Mouse (Mus musculus) MEL (cell line): Measurements from ENCODE around the gene Adam19. TPM values are rescaled to one million over a fixed set of nuclear protein-coding genes. Genes with fewer than 3 reads are reported as not detected.

Experiments used
- DNase-seq: peaks from one replicate; pipeline ENCODE4 v3.0.0; 2011; ENCODE audit warnings: low read depth, low spot score
- H3K27ac ChIP-seq: 2 replicates; pipeline ENCODE4 v1.5.1; 2012; ENCODE audit warnings: low read depth, mild to moderate bottlenecking, control low read depth, low read length, moderate library complexity; ENCODE audit not compliant: control insufficient read depth
- H3K27me3 ChIP-seq, 2 experiments: fragments of 150-350 bp in 1 of 2; sonication (generic) in 1 of 2; 2 replicates each; pipeline ENCODE4 v1.6.1; 2012; ENCODE audit warnings: low read length in 2 of 2, mild to moderate bottlenecking in 2 of 2, improper control_type of control experiment in 1 of 2, moderate library complexity in 1 of 2; ENCODE audit not compliant: insufficient read depth in 2 of 2, control insufficient read depth in 1 of 2
- H3K36me3 ChIP-seq, 2 experiments: 2 replicates each; pipeline ENCODE4 v1.6.1; 2012 to 2014; ENCODE audit warnings: low read length in 2 of 2, improper control_type of control experiment in 1 of 2, inconsistent platforms in 1 of 2, mild to moderate bottlenecking in 1 of 2; ENCODE audit not compliant: insufficient read depth in 2 of 2, control insufficient read depth in 1 of 2
- H3K4me1 ChIP-seq, 2 experiments: fragments of 150-350 bp in 1 of 2; sonication (generic) in 1 of 2; 2 replicates each; pipeline ENCODE4 v1.6.1; 2012; ENCODE audit warnings: low read length in 2 of 2, improper control_type of control experiment in 1 of 2, mild to moderate bottlenecking in 1 of 2; ENCODE audit not compliant: insufficient read depth in 2 of 2, control insufficient read depth in 1 of 2
- H3K4me3 ChIP-seq, 2 experiments: fragments of 150-350 bp in 1 of 2; sonication (generic) in 1 of 2; 2 replicates each; pipeline ENCODE4 v1.5.1; 2012; ENCODE audit warnings: low read depth in 2 of 2, low read length in 2 of 2, mild to moderate bottlenecking in 2 of 2, moderate library complexity in 2 of 2, control low read depth in 1 of 2, improper control_type of control experiment in 1 of 2; ENCODE audit not compliant: control insufficient read depth in 1 of 2, insufficient read depth in 1 of 2
- H3K79me2 ChIP-seq: 2 replicates; pipeline ENCODE4 v1.6.1; 2012; ENCODE audit warnings: mild to moderate bottlenecking, low read length, moderate library complexity; ENCODE audit not compliant: control insufficient read depth, poor library complexity, insufficient read depth
- H3K9ac ChIP-seq: 2 replicates; pipeline ENCODE4 v1.6.1; 2012; ENCODE audit warnings: low read depth, mild to moderate bottlenecking, control low read depth, low read length, moderate library complexity; ENCODE audit not compliant: control insufficient read depth, poor library complexity, severe bottlenecking
- H3K9me3 ChIP-seq: fragments of 150-350 bp; sonication (generic); replicated peaks from 2 replicates; pipeline ENCODE4 v1.6.1; 2012; ENCODE audit warnings: mild to moderate bottlenecking, low read length, improper control_type of control experiment, moderate library complexity; ENCODE audit not compliant: insufficient read depth
- CHD1 ChIP-seq: IDR thresholded peaks from 2 replicates; pipeline ENCODE4 v1.6.1; 2012; ENCODE audit warnings: low read depth, mild to moderate bottlenecking, inconsistent platforms, low read length, improper control_type of control experiment
- CTCF ChIP-seq, 3 experiments: IDR thresholded peaks in 2 of 3; conservative IDR thresholded peaks in 1 of 3; 2 replicates each; pipeline ENCODE4 v1.5.1; 2011 to 2012; ENCODE audit warnings: low read length in 3 of 3, low read depth in 2 of 3, mild to moderate bottlenecking in 2 of 3, improper control_type of control experiment in 1 of 3, inconsistent platforms in 1 of 3, mixed read lengths in 1 of 3, moderate library complexity in 1 of 3; ENCODE audit not compliant: control insufficient read depth in 1 of 3, insufficient read depth in 1 of 3, poor library complexity in 1 of 3, severe bottlenecking in 1 of 3
- E2F4 ChIP-seq: IDR thresholded peaks from 2 replicates; pipeline ENCODE4 v1.6.1; 2011; ENCODE audit warnings: low read depth, low read length, improper control_type of control experiment, borderline replicate concordance
- EP300 ChIP-seq, 2 experiments: IDR thresholded peaks; 2 replicates each; pipeline ENCODE4 v1.6.1; 2011; ENCODE audit warnings: improper control_type of control experiment in 2 of 2, low read length in 2 of 2, low read depth in 1 of 2, mild to moderate bottlenecking in 1 of 2
- GABPA ChIP-seq: IDR thresholded peaks from 2 replicates; pipeline ENCODE4 v1.6.1; 2012; ENCODE audit warnings: low read depth, mild to moderate bottlenecking, inconsistent platforms, low read length, improper control_type of control experiment, moderate library complexity
- GATA1 ChIP-seq: IDR thresholded peaks from 2 replicates; pipeline ENCODE4 v1.6.1; 2011; ENCODE audit warnings: low read depth, low read length, improper control_type of control experiment
- JUND ChIP-seq: IDR thresholded peaks from 2 replicates; pipeline ENCODE4 v1.6.1; 2011; ENCODE audit warnings: low read depth, mild to moderate bottlenecking, improper control_type of control experiment, low read length
- KAT2A ChIP-seq: conservative IDR thresholded peaks from 2 replicates; pipeline ENCODE4 v1.6.1; 2012; ENCODE audit warnings: low read depth, low read length, improper control_type of control experiment, inconsistent platforms
- MAZ ChIP-seq: IDR thresholded peaks from 2 replicates; pipeline ENCODE4 v1.6.1; 2012; ENCODE audit warnings: low read depth, mild to moderate bottlenecking, inconsistent platforms, low read length, improper control_type of control experiment
- MEF2A ChIP-seq: IDR thresholded peaks from 2 replicates; pipeline ENCODE4 v1.6.1; 2014; ENCODE audit warnings: low read depth, mild to moderate bottlenecking, inconsistent platforms, low read length, improper control_type of control experiment; ENCODE audit not compliant: poor library complexity, insufficient replicate concordance, severe bottlenecking; ENCODE audit errors: extremely low read depth
- MXI1 ChIP-seq: IDR thresholded peaks from 2 replicates; pipeline ENCODE4 v1.6.1; 2011; ENCODE audit warnings: mild to moderate bottlenecking, low read depth, low read length, improper control_type of control experiment
- MYB ChIP-seq: IDR thresholded peaks from 2 replicates; pipeline ENCODE4 v1.6.1; 2011; ENCODE audit warnings: mild to moderate bottlenecking, low read depth, low read length, improper control_type of control experiment
- MYC ChIP-seq: IDR thresholded peaks from 2 replicates; pipeline ENCODE4 v1.6.1; 2011; ENCODE audit warnings: low read depth, mild to moderate bottlenecking, low read length, improper control_type of control experiment, moderate library complexity
- NRF1 ChIP-seq: IDR thresholded peaks from 2 replicates; pipeline ENCODE4 v1.6.1; 2014; ENCODE audit warnings: low read depth, mild to moderate bottlenecking, inconsistent platforms, low read length, improper control_type of control experiment, moderate library complexity; ENCODE audit not compliant: poor library complexity, insufficient read depth, severe bottlenecking
- POLR2A ChIP-seq, 2 experiments: IDR thresholded peaks; 2 replicates each; pipeline ENCODE4 v1.6.1; 2011 to 2012; ENCODE audit warnings: low read length in 2 of 2, mild to moderate bottlenecking in 2 of 2, control low read depth in 1 of 2, improper control_type of control experiment in 1 of 2, low read depth in 1 of 2, moderate library complexity in 1 of 2; ENCODE audit not compliant: control insufficient read depth in 1 of 2, insufficient read depth in 1 of 2, poor library complexity in 1 of 2
- RAD21 ChIP-seq: IDR thresholded peaks from 2 replicates; pipeline ENCODE4 v1.6.1; 2011; ENCODE audit warnings: mild to moderate bottlenecking, low read depth, low read length, improper control_type of control experiment
- RCOR1 ChIP-seq: IDR thresholded peaks from 2 replicates; pipeline ENCODE4 v1.6.1; 2012; ENCODE audit warnings: low read depth, mild to moderate bottlenecking, inconsistent platforms, low read length, improper control_type of control experiment
- TAL1 ChIP-seq: IDR thresholded peaks from 2 replicates; pipeline ENCODE4 v1.6.1; 2012; ENCODE audit warnings: mild to moderate bottlenecking, inconsistent platforms, low read length, moderate library complexity, mixed read lengths
- TBP ChIP-seq: IDR thresholded peaks from 2 replicates; pipeline ENCODE4 v1.8.0; 2011; ENCODE audit warnings: low read depth, low read length, improper control_type of control experiment
- USF1 ChIP-seq: IDR thresholded peaks from 2 replicates; pipeline ENCODE4 v1.6.1; 2014; ENCODE audit warnings: low read depth, mild to moderate bottlenecking, inconsistent platforms, low read length, improper control_type of control experiment, moderate library complexity
- ZMIZ1 ChIP-seq: IDR thresholded peaks from 2 replicates; pipeline ENCODE4 v1.6.1; 2012; ENCODE audit warnings: low read depth, mild to moderate bottlenecking, inconsistent platforms, low read length, improper control_type of control experiment, moderate library complexity
- ZNF384 ChIP-seq: IDR thresholded peaks from 2 replicates; pipeline ENCODE4 v1.6.1; 2012; ENCODE audit warnings: low read depth, mild to moderate bottlenecking, inconsistent platforms, low read length, improper control_type of control experiment
- polyA plus RNA-seq, 2 experiments: library from polyadenylated mRNA; stranded (reverse) in 1 of 2; unstranded in 1 of 2; fragments of >175 nt in 1 of 2; fragments of >200 nt in 1 of 2; gene quantifications; 2 replicates each; pipeline versions ENCODE4 v1.2.1 to v1.2.4; 2012; ENCODE audit warnings: low replicate concordance in 2 of 2, low read depth in 1 of 2; ENCODE audit not compliant: insufficient read length in 2 of 2, insufficient read depth in 1 of 2, missing spikeins in 1 of 2
- total RNA-seq: library from RNA; depleted of rRNA; stranded (reverse); fragments of 300-350 nt; gene quantifications from 2 replicates; pipeline ENCODE4 v1.2.3, GENCODE M21; 2012; rRNA removed

The Adam19 gene
- total and polyA plus RNA-seq, 3 experiments = 0.12 to 0.19 TPM; not detected in 1

DNA sequence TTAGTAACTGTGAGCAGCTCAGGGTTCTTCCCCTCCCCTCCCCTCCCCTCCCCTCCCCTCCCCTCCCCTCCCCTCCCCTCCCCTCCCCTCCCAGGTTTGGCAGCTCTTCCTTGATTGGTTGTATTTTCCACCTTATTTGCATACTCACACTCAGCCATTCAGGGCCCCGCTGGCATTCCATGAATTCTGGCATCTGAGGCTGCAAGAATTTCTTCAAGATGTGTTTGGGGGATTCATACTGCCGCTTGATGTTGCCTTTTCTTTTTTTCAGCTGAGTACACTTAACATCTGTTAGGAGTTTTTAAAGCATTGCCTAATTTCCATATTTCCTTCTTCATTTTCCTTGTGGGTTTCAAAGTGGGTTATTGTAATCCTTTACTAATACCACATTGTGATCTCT is 132.5 kb downstream of the Adam19 start:
- H3K4me3 ChIP-seq = no peak overlapping the region
- TF ChIP-seq KAT2A = no peak
- no peak for TF ChIP-seq CHD1
- TF ChIP-seq ZMIZ1 = no peak
- TF ChIP-seq GATA1 = no peak
- TF ChIP-seq, all 39 proteins: peak for 0

DNA sequence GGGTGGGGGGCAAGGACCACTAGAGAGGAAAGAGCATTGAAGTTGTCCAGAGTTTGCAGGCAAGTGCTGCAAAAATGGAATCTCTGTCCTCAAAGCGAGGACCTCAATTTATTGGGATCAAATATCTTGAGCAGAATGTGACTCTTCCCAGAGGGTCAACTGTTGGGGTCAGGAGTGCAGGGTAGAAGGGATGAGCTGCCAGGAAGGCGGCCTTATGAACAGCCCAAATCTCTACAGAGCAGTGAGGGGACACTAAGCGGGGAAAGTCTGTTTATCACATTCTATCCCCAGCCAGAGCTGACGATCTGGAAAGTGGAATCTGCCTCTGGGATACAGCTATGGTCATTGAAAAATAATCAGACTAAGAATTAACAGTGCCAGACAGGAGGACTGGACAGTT is 138.4 kb downstream of the Adam19 start:
- H3K79me2 ChIP-seq = no peaks in the 10 kb centered on the region
- no peak overlapping the region for H3K4me3 ChIP-seq
- no peak overlapping the region for H3K9ac ChIP-seq
- no peaks in the 10 kb centered on the region for H3K27me3 ChIP-seq
- no peak for DNase-seq
- no peaks in the 10 kb centered on the region for H3K9me3 ChIP-seq
- peaks cover 0 to 2% of the 10 kb centered on the region in 2 experiments; a peak in 2 of 4 replicates for H3K36me3 ChIP-seq
- H3K27ac ChIP-seq = no peak overlapping the region
- H3K4me1 ChIP-seq = no peaks in the 10 kb centered on the region
- TF ChIP-seq NRF1 (no peak), ZNF384 (no peak), MXI1 (no peak), MEF2A (no peak), TBP (no peak), RCOR1 (no peak), GABPA (no peak), POLR2A (IDR thresholded peaks at IDR 0.05; ENCODE audit: control insufficient read depth in 1 of 2, insufficient read depth in 1 of 2, low read depth in 1 of 2, low read length in 2 of 2, poor library complexity in 1 of 2) (no peak), USF1 (no peak), MYB (no peak), CTCF (IDR thresholded peaks at IDR 0.05 in 2 of 3, conservative IDR thresholded peaks at IDR 0.05 in 1 of 3; ENCODE audit: control insufficient read depth in 1 of 3, insufficient read depth in 1 of 3, low read depth in 2 of 3, low read length in 3 of 3, poor library complexity in 1 of 3, severe bottlenecking in 1 of 3) (no peak), MAZ (no peak), TAL1 (no peak), EP300 (IDR thresholded peaks at IDR 0.05; ENCODE audit: low read depth in 1 of 2, low read length in 2 of 2) (no peak), MYC (no peak), JUND (no peak), KAT2A (no peak), E2F4 (no peak), RAD21 (no peak)

More for the DNA sequence above, 132.5 kb downstream of the Adam19 start:
- no peak for DNase-seq
- no peaks in the 10 kb centered on the region for H3K4me1 ChIP-seq
- no peaks in the 10 kb centered on the region for H3K36me3 ChIP-seq
- no peak overlapping the region for H3K9ac ChIP-seq
- peaks cover 0 to 7% of the 10 kb centered on the region in 2 experiments; a peak in 2 of 4 replicates for H3K27me3 ChIP-seq
- H3K79me2 ChIP-seq = no peaks in the 10 kb centered on the region
- H3K9me3 ChIP-seq = no peaks in the 10 kb centered on the region
- H3K27ac ChIP-seq = no peak overlapping the region

Other genes starting within 250 kb of the Adam19 start
- gene Clint1, start 203.9 kb upstream of the Adam19 start, total RNA-seq = 89.8 and 102 TPM in 2 replicates
- 100 to 1,000 TPM in 1 of 2 experiments, 10 to 100 TPM in 1; 58.5 to 184 TPM for gene Clint1, start 203.9 kb upstream of the Adam19 start, polyA plus RNA-seq
- gene Lsm11, start 111.1 kb upstream of the Adam19 start, total RNA-seq = 22.3 and 22.8 TPM in 2 replicates
- gene Lsm11, start 111.1 kb upstream of the Adam19 start, polyA plus RNA-seq = 10 to 100 TPM in 1 of 2 experiments, not detected in 1; 20.2 TPM
- 62.9 and 65.8 TPM in 2 replicates for gene Thg1l, start 100.5 kb upstream of the Adam19 start, total RNA-seq
- gene Thg1l, start 100.5 kb upstream of the Adam19 start, polyA plus RNA-seq = 100 to 1,000 TPM in 1 of 2 experiments, 10 to 100 TPM in 1; 77.5 to 569 TPM
- gene Sox30, start 75.7 kb upstream of the Adam19 start, total RNA-seq = not detected in 2 replicates
- not detected for gene Sox30, start 75.7 kb upstream of the Adam19 start, polyA plus RNA-seq
- gene Gm12166, start 3.7 kb upstream of the Adam19 start, total RNA-seq = 3.9 and 6.8 TPM in 2 replicates
- gene Gm12166, start 3.7 kb upstream of the Adam19 start, polyA plus RNA-seq = 1 to 10 TPM in 1 of 2 experiments, not detected in 1; 4.1 TPM
- not detected in 2 replicates for gene Nipal4, start 110.5 kb downstream of the Adam19 start, total RNA-seq
- not detected for gene Nipal4, start 110.5 kb downstream of the Adam19 start, polyA plus RNA-seq
- 0.07 and 0.08 TPM in 2 replicates for gene Fndc9, start 179.5 kb downstream of the Adam19 start, total RNA-seq
- gene Fndc9, start 179.5 kb downstream of the Adam19 start, polyA plus RNA-seq = under 1 TPM in 1 of 2 experiments, not detected in 1; 0.35 TPM